Mouse (Mus musculus) limb, embryonic 14.5 days (tissue): ENCODE measurements around the gene Nub1. TPM values are rescaled to one million over a fixed set of nuclear protein-coding genes. Genes with fewer than 3 reads are reported as not detected.

Source experiments
- ATAC-seq: fragments of 200-750 bp; cut with Nextera tagmentation; 2 replicates; pipeline ENCODE4 v1.8.0; 2017; ENCODE audit warnings: low read depth, moderate number of reproducible peaks, moderate TSS enrichment; ENCODE audit not compliant: low FRiP score
- DNase-seq: peaks from one replicate; pipeline ENCODE4 v3.0.0-alpha.2; 2015; ENCODE audit warnings: low spot score
- H3K27ac ChIP-seq: fragments of 300-500 bp; sonication (generic); replicated peaks from 2 replicates; pipeline ENCODE4 v1.5.1; 2014; ENCODE audit warnings: low read depth, mild to moderate bottlenecking, low read length, moderate library complexity, mixed read lengths
- H3K27me3 ChIP-seq: fragments of 300-500 bp; sonication (generic); 2 replicates; pipeline ENCODE4 v1.6.1; 2014; ENCODE audit warnings: low read length, mixed read lengths; ENCODE audit not compliant: control insufficient read depth, insufficient read depth
- H3K36me3 ChIP-seq: fragments of 300-500 bp; sonication (generic); 2 replicates; pipeline ENCODE4 v1.6.1; 2014; ENCODE audit warnings: mild to moderate bottlenecking, low read length, moderate library complexity, mixed read lengths; ENCODE audit not compliant: control insufficient read depth, insufficient read depth
- H3K4me1 ChIP-seq: fragments of 300-500 bp; sonication (generic); 2 replicates; pipeline ENCODE4 v1.6.1; 2014; ENCODE audit warnings: antibody characterized with exemption, low read length, mixed read lengths; ENCODE audit not compliant: control insufficient read depth, insufficient read depth
- H3K4me2 ChIP-seq: fragments of 300-500 bp; sonication (generic); replicated peaks from 2 replicates; pipeline ENCODE4 v1.6.1; 2014; ENCODE audit warnings: low read depth, mild to moderate bottlenecking, low read length, moderate library complexity; ENCODE audit not compliant: severe bottlenecking
- H3K4me3 ChIP-seq: fragments of 300-500 bp; sonication (generic); replicated peaks from 2 replicates; pipeline ENCODE4 v1.5.1; 2014; ENCODE audit warnings: low read length
- H3K9ac ChIP-seq: fragments of 300-500 bp; sonication (generic); 2 replicates; pipeline ENCODE4 v1.6.1; 2014; ENCODE audit warnings: mild to moderate bottlenecking, low read depth, low read length, moderate library complexity; ENCODE audit not compliant: severe bottlenecking
- H3K9me3 ChIP-seq: fragments of 300-500 bp; sonication (generic); 2 replicates; pipeline ENCODE4 v1.6.1; 2016; ENCODE audit warnings: low read length; ENCODE audit not compliant: control insufficient read depth
- POLR2A ChIP-seq: fragments of 200-500 bp; IDR thresholded peaks from 2 replicates; pipeline ENCODE4 v1.8.0; 2012; ENCODE audit warnings: inconsistent platforms, mild to moderate bottlenecking, moderate library complexity, borderline replicate concordance; ENCODE audit not compliant: insufficient read depth, insufficient read length; ENCODE audit errors: extremely low read depth
- WGBS: fragments of 180-500 bp; shearing (Covaris S2); extraction: QIAGEN DNeasy Blood & Tissue Kit; methylation state at CpG from one replicate; pipeline ENCODE4 v1.1.7; 2014; 5-methylcytosine and 5-hydroxymethylcytosine counted together
- polyA plus RNA-seq, 2 experiments: library from polyadenylated mRNA; depleted of rRNA in 1 of 2; stranded (reverse) in 1 of 2; unstranded in 1 of 2; fragments of >200 nt; fragmentation: Nextera tagmentation in 1 of 2; extraction: Ambion mirVana in 1 of 2; gene quantifications; 2 replicates each; pipeline versions ENCODE4 v1.2.1 to v1.2.3; 2012 to 2014

Gene Nub1
- polyA plus RNA-seq, 2 experiments: 33.4 to 39.4 TPM

- H3K4me2 ChIP-seq: no peak overlapping the region
- peak; percentile 91 for ATAC-seq
- 11% methylated on average over 15 of the region's 15 CpGs for WGBS
- no peaks in the 10 kb centered on the region for H3K27me3 ChIP-seq
- DNase-seq: peak; percentile 69
- peaks cover 17% of the 10 kb centered on the region for H3K4me1 ChIP-seq
- peak overlapping the region; percentile 82 for H3K27ac ChIP-seq
- H3K9ac ChIP-seq: no peak overlapping the region
- no peak overlapping the region for H3K4me3 ChIP-seq
- H3K36me3 ChIP-seq: no peaks in the 10 kb centered on the region
- no peaks in the 10 kb centered on the region for H3K9me3 ChIP-seq
- TF ChIP-seq POLR2A: no peak
These were observed 56.0 kb downstream of the Nub1 start for GRCm38 (mm10) chr5:24741172-24741885.

- ATAC-seq: no peak
- Histone ChIP-seq H3K4me2 (no peak overlapping the region), H3K4me1 (peaks cover 17% of the 10 kb centered on the region), H3K27ac (no peak overlapping the region; the same call in 1 of the 2 replicates), H3K4me3 (no peak overlapping the region), H3K9me3 (no peaks in the 10 kb centered on the region), H3K27me3 (no peaks in the 10 kb centered on the region), H3K9ac (no peak overlapping the region), H3K36me3 (no peaks in the 10 kb centered on the region)
- no peak for TF ChIP-seq POLR2A
- 86% methylated on average over 10 of the region's 10 CpGs for WGBS
- no peak for DNase-seq
These were observed 58.6 kb downstream of the Nub1 start for GRCm38 (mm10) chr5:24743956-24744355.

- no peak overlapping the region for H3K27ac ChIP-seq
- no peak for DNase-seq
These were observed 62.2 kb downstream of the Nub1 start for GRCm38 (mm10) chr5:24747533-24747932.

GRCm38 (mm10) chr5:24749731-24750130 is 64.4 kb downstream of the Nub1 start:
- TF ChIP-seq POLR2A: no peak
- H3K4me1 ChIP-seq: peaks cover 18% of the 10 kb centered on the region
- ATAC-seq (no peak), DNase-seq (no peak)
- 56% methylated on average over 5 of the region's 5 CpGs for WGBS
- H3K4me3 ChIP-seq: peak overlapping the region; percentile 46
- no peaks in the 10 kb centered on the region for H3K9me3 ChIP-seq
- no peaks in the 10 kb centered on the region for H3K27me3 ChIP-seq
- peak overlapping the region; percentile 95 for H3K4me2 ChIP-seq
- no peaks in the 10 kb centered on the region for H3K36me3 ChIP-seq
- peak overlapping the region; percentile 72 for H3K27ac ChIP-seq
- peak overlapping the region; percentile 81 for H3K9ac ChIP-seq

More at GRCm38 (mm10) chr5:24747533-24747932, 62.2 kb downstream of the Nub1 start:
- Histone ChIP-seq H3K4me1 (peaks cover 22% of the 10 kb centered on the region), H3K27me3 (no peaks in the 10 kb centered on the region), H3K4me3 (no peak overlapping the region), H3K9ac (no peak overlapping the region), H3K4me2 (no peak overlapping the region), H3K36me3 (no peaks in the 10 kb centered on the region), H3K9me3 (no peaks in the 10 kb centered on the region)
- 12% methylated on average over 6 of the region's 6 CpGs for WGBS
- no peak for ATAC-seq
- TF ChIP-seq POLR2A: no peak

- peak overlapping the region; percentile 81 for H3K9ac ChIP-seq
- H3K27me3 ChIP-seq: no peaks in the 10 kb centered on the region
- H3K36me3 ChIP-seq: no peaks in the 10 kb centered on the region
- peak overlapping the region; percentile 88 for H3K27ac ChIP-seq
- ATAC-seq (peak; percentile 88), DNase-seq (peak; percentile 96)
- WGBS: 1% methylated on average over 53 of the region's 59 CpGs
- H3K4me1 ChIP-seq: peaks cover 18% of the 10 kb centered on the region
- peak overlapping the region; percentile 95 for H3K4me2 ChIP-seq
- H3K4me3 ChIP-seq: peak overlapping the region; percentile 46
- no peaks in the 10 kb centered on the region for H3K9me3 ChIP-seq
- TF ChIP-seq POLR2A: peak; percentile 82; the same call in 1 of the 2 replicates
These were observed 65.3 kb downstream of the Nub1 start for GRCm38 (mm10) chr5:24750321-24751304.
